Mouse (Mus musculus): ENCODE measurements around the gene BC052040. TPM values are rescaled to one million over a fixed set of nuclear protein-coding genes. Genes with fewer than 3 reads are reported as not detected.

Gene BC052040
- polyA plus RNA-seq, 1 experiment: 37.9 TPM

DNA sequence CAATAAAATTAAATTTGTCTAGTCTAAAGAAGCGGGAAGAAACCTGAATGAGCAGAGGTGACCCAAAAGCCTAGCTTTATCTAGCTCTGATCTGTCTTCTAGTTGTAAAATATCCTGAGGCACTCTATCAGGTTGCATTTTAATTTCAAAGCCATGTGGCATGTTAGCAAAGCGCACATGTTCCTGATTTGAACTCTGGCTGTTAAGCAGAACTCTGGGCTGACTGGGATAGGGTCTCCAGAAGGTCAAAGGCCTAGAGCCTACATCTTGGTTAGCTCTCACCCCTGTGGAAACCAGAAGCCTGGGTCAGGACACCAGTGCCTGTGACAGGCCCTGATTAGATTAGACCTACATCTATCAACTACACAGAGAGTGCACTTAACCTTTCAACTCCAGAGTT lies 156.4 kb downstream of the BC052040 start:
- TF ChIP-seq POLR2A (IDR thresholded peaks at IDR 0.05; ENCODE audit: insufficient read depth, low read length) (no peak), CTCF (IDR thresholded peaks at IDR 0.05; ENCODE audit: low read depth, low read length) (no peak), EP300 (IDR thresholded peaks at IDR 0.05; ENCODE audit: insufficient read depth, low read depth, low read length) (no peak)
- Histone ChIP-seq H3K27ac (ENCODE audit: insufficient read depth, low read length) (no peak overlapping the region), H3K9me3 (replicated peaks; ENCODE audit: control insufficient read depth, insufficient read depth, low read length, poor library complexity, severe bottlenecking) (no peaks in the 10 kb centered on the region), H3K36me3 (ENCODE audit: control insufficient read depth, insufficient read depth, low read length, poor library complexity, severe bottlenecking) (no peaks in the 10 kb centered on the region), H3K4me1 (ENCODE audit: control insufficient read depth, insufficient read depth, low read length) (no peaks in the 10 kb centered on the region), H3K9ac (ENCODE audit: low read depth, poor library complexity, severe bottlenecking) (no peak overlapping the region), H3K4me3 (ENCODE audit: low read depth, low read length) (no peak overlapping the region), H3K27me3 (ENCODE audit: control insufficient read depth, insufficient read depth, low read length, poor library complexity, severe bottlenecking) (no peaks in the 10 kb centered on the region)

DNA sequence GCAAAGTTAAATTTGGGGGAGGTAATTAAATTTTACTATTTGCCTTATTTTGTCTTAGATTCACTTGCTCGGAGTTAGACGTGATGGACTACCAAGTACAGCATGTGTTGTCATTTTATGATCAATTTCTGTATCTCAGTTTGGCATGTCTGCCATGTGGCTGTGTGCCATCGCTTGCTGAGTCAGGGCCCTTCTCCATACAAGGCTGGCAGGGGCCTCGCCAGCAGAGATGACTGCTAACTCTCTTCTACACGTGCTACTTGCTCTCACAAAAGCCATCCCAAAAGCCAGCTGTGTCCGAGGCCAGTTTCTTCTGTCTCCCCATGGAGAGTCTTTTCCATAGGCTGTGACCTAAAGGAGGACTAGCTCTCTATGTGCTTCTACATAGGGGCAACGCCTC lies 160.5 kb downstream of the BC052040 start:
- no peaks in the 10 kb centered on the region for H3K27me3 ChIP-seq (ENCODE audit: control insufficient read depth, insufficient read depth, low read length, poor library complexity, severe bottlenecking)
- H3K27ac ChIP-seq (ENCODE audit: insufficient read depth, low read length): no peak overlapping the region
- H3K9ac ChIP-seq (ENCODE audit: low read depth, poor library complexity, severe bottlenecking): no peak overlapping the region
- no peaks in the 10 kb centered on the region for H3K9me3 ChIP-seq (replicated peaks; ENCODE audit: control insufficient read depth, insufficient read depth, low read length, poor library complexity, severe bottlenecking)
- H3K4me3 ChIP-seq (ENCODE audit: low read depth, low read length): no peak overlapping the region
- no peaks in the 10 kb centered on the region for H3K36me3 ChIP-seq (ENCODE audit: control insufficient read depth, insufficient read depth, low read length, poor library complexity, severe bottlenecking)
- TF ChIP-seq EP300 (IDR thresholded peaks at IDR 0.05; ENCODE audit: insufficient read depth, low read depth, low read length) (no peak), CTCF (IDR thresholded peaks at IDR 0.05; ENCODE audit: low read depth, low read length) (no peak), POLR2A (IDR thresholded peaks at IDR 0.05; ENCODE audit: insufficient read depth, low read length) (no peak)
- peaks cover 3% of the 10 kb centered on the region for H3K4me1 ChIP-seq (ENCODE audit: control insufficient read depth, insufficient read depth, low read length)

DNA sequence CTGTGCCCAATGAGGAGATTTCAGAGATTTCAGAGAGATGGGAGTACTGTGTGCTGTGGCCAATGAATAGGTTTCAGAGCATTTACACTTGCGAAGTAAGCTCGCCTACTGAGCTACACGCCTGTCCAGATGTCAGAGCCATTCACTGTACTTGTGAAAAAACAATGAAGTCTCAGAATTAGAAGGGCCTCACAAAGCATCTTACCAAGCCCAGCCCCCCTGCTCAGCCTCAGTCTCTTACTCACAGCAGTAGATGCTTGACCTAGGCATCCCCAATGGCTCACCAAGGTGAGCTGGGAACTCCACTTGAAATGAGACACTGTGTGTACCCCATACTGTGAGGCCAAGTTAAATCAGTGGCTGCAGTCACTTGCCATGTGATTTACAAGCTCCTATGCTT lies 166.1 kb downstream of the BC052040 start:
- Histone ChIP-seq H3K9ac (ENCODE audit: low read depth, poor library complexity, severe bottlenecking) (no peak overlapping the region), H3K27ac (ENCODE audit: insufficient read depth, low read length) (no peak overlapping the region), H3K4me1 (ENCODE audit: control insufficient read depth, insufficient read depth, low read length) (peaks cover 4% of the 10 kb centered on the region), H3K36me3 (ENCODE audit: control insufficient read depth, insufficient read depth, low read length, poor library complexity, severe bottlenecking) (no peaks in the 10 kb centered on the region), H3K27me3 (ENCODE audit: control insufficient read depth, insufficient read depth, low read length, poor library complexity, severe bottlenecking) (no peaks in the 10 kb centered on the region), H3K9me3 (replicated peaks; ENCODE audit: control insufficient read depth, insufficient read depth, low read length, poor library complexity, severe bottlenecking) (no peaks in the 10 kb centered on the region), H3K4me3 (ENCODE audit: low read depth, low read length) (no peak overlapping the region)
- TF ChIP-seq CTCF (IDR thresholded peaks at IDR 0.05; ENCODE audit: low read depth, low read length) (no peak), EP300 (IDR thresholded peaks at IDR 0.05; ENCODE audit: insufficient read depth, low read depth, low read length) (no peak), POLR2A (IDR thresholded peaks at IDR 0.05; ENCODE audit: insufficient read depth, low read length) (no peak)

DNA sequence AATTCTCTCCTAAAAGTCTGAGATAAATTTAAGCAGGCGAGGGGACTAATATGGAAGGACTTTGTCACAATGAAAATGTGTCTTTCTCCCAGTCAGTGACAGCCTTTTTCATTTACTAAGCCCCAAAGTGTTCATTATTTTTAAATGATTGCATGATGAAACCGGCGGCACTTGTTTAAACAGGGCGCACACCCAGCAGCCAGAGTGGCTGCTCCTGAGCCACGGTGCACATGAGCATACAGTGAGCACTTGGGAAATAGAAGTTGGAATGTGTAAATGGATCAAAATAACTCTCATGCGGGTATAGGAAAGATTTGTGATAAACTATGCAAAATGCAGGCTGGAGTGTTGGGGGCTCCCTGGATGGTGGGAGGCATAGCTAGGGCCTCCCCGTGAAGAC lies 169.7 kb downstream of the BC052040 start:
- no peaks in the 10 kb centered on the region for H3K9me3 ChIP-seq (replicated peaks; ENCODE audit: control insufficient read depth, insufficient read depth, low read length, poor library complexity, severe bottlenecking)
- H3K4me1 ChIP-seq (ENCODE audit: control insufficient read depth, insufficient read depth, low read length): peaks cover 4% of the 10 kb centered on the region
- H3K27ac ChIP-seq (ENCODE audit: insufficient read depth, low read length): no peak overlapping the region
- no peak overlapping the region for H3K9ac ChIP-seq (ENCODE audit: low read depth, poor library complexity, severe bottlenecking)
- no peaks in the 10 kb centered on the region for H3K36me3 ChIP-seq (ENCODE audit: control insufficient read depth, insufficient read depth, low read length, poor library complexity, severe bottlenecking)
- no peak overlapping the region for H3K4me3 ChIP-seq (ENCODE audit: low read depth, low read length)
- TF ChIP-seq CTCF (IDR thresholded peaks at IDR 0.05; ENCODE audit: low read depth, low read length) (no peak), POLR2A (IDR thresholded peaks at IDR 0.05; ENCODE audit: insufficient read depth, low read length) (no peak), EP300 (IDR thresholded peaks at IDR 0.05; ENCODE audit: insufficient read depth, low read depth, low read length) (no peak)
- H3K27me3 ChIP-seq (ENCODE audit: control insufficient read depth, insufficient read depth, low read length, poor library complexity, severe bottlenecking): no peaks in the 10 kb centered on the region

DNA sequence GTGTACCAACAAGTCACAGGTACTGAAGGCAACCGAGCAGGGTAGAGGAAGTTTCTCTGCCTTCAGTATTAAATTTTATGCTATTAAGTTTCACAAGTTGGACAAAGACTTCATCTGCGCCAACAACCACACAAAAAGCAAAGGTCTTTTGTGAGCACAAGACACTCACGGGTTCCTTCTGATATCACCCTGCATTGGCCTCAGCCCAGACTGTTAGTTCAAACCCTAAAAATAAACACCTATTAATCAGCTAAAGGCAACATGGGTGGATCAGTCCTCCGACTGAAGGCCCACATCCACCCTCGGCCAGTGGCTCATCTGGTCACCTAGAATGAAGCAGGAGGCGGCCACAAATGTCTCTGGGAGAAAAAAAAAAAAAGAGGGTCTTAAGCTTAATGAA lies 176.2 kb downstream of the BC052040 start:
- no peaks in the 10 kb centered on the region; the same call in 1 of the 2 replicates for H3K27me3 ChIP-seq (ENCODE audit: control insufficient read depth, insufficient read depth, low read length, poor library complexity, severe bottlenecking)
- no peak overlapping the region for H3K27ac ChIP-seq (ENCODE audit: insufficient read depth, low read length)
- H3K36me3 ChIP-seq (ENCODE audit: control insufficient read depth, insufficient read depth, low read length, poor library complexity, severe bottlenecking): no peaks in the 10 kb centered on the region; the same call in 1 of the 2 replicates
- no peak overlapping the region for H3K9ac ChIP-seq (ENCODE audit: low read depth, poor library complexity, severe bottlenecking)
- H3K4me3 ChIP-seq (ENCODE audit: low read depth, low read length): no peak overlapping the region
- H3K9me3 ChIP-seq (replicated peaks; ENCODE audit: control insufficient read depth, insufficient read depth, low read length, poor library complexity, severe bottlenecking): no peaks in the 10 kb centered on the region
- TF ChIP-seq CTCF (IDR thresholded peaks at IDR 0.05; ENCODE audit: low read depth, low read length) (no peak), POLR2A (IDR thresholded peaks at IDR 0.05; ENCODE audit: insufficient read depth, low read length) (no peak), EP300 (IDR thresholded peaks at IDR 0.05; ENCODE audit: insufficient read depth, low read depth, low read length) (no peak)
- H3K4me1 ChIP-seq (ENCODE audit: control insufficient read depth, insufficient read depth, low read length): peaks cover 2% of the 10 kb centered on the region

DNA sequence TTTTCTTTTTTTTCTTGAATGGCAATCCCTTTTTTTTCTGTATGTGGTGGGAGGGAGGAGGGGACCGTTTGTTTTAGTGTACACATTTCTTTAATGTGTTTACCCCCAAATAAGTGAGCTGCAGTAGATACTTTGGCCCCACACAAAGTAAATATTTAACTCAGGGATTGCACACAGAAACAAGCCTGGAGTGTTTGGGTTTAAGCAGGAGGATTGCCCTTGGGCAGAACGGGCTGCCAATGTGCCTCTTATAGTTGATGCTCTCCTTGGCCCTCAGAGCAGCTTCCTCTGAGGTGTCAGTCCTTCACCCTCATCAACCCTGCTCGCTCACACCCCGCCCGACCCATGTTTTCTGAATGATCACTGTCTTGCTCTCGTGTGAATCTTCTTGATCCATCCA lies 177.0 kb downstream of the BC052040 start:
- Histone ChIP-seq H3K36me3 (ENCODE audit: control insufficient read depth, insufficient read depth, low read length, poor library complexity, severe bottlenecking) (no peaks in the 10 kb centered on the region; the same call in 1 of the 2 replicates), H3K9ac (ENCODE audit: low read depth, poor library complexity, severe bottlenecking) (no peak overlapping the region), H3K4me1 (ENCODE audit: control insufficient read depth, insufficient read depth, low read length) (peaks cover 2% of the 10 kb centered on the region), H3K9me3 (replicated peaks; ENCODE audit: control insufficient read depth, insufficient read depth, low read length, poor library complexity, severe bottlenecking) (no peaks in the 10 kb centered on the region), H3K4me3 (ENCODE audit: low read depth, low read length) (no peak overlapping the region), H3K27ac (ENCODE audit: insufficient read depth, low read length) (no peak overlapping the region), H3K27me3 (ENCODE audit: control insufficient read depth, insufficient read depth, low read length, poor library complexity, severe bottlenecking) (no peaks in the 10 kb centered on the region; the same call in 1 of the 2 replicates)
- no peak for TF ChIP-seq CTCF (IDR thresholded peaks at IDR 0.05; ENCODE audit: low read depth, low read length)
- TF ChIP-seq POLR2A (IDR thresholded peaks at IDR 0.05; ENCODE audit: insufficient read depth, low read length): no peak
- TF ChIP-seq EP300 (IDR thresholded peaks at IDR 0.05; ENCODE audit: insufficient read depth, low read depth, low read length): no peak

Measured in ES-Bruce4 (cell line).